Mouse (Mus musculus) brain, embryonic 14.5 days (tissue): ENCODE results near the gene Hsd3b7.

Source experiments
- CTCF ChIP-seq: fragments of 200-500 bp; IDR thresholded peaks from 2 replicates; pipeline ENCODE4 v1.5.1; 2012; ENCODE audit warnings: inconsistent platforms, mild to moderate bottlenecking, moderate library complexity, borderline replicate concordance; ENCODE audit not compliant: insufficient read depth, insufficient read length; ENCODE audit errors: extremely low read depth
- POLR2A ChIP-seq: fragments of 200-500 bp; IDR thresholded peaks from 2 replicates; pipeline ENCODE4 v1.6.1; 2012; ENCODE audit warnings: mild to moderate bottlenecking, inconsistent platforms, borderline replicate concordance; ENCODE audit not compliant: poor library complexity, insufficient read depth, insufficient read length, severe bottlenecking; ENCODE audit errors: extremely low read depth

GRCm38 (mm10) chr7:127778350-127778749, 22.1 kb upstream of the Hsd3b7 start:
- TF ChIP-seq CTCF = no peak
- TF ChIP-seq POLR2A = no peak
